9 mouse cellular contexts compared by ENCODE assay signal in the genomic region with DNA sequence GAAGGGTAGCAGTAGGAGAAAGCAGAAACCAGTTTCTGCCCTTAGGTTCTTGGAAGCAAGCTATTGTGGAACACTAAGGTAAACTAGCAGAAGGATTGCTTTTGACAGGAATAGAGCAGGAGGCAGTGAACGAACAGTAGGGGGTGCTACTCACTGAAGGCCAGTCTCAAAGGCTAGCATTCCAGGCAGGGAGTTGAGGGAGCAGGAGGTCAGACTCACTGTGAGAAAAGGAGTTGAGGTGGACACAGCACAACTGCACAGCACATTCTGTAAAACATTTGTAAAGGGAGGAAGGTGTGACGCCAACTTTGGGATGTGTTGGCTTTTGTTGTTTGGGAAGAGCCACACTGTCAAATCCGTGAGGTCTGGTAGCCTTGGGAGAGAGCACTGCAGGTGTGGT. TPM values are rescaled to one million over a fixed set of nuclear protein-coding genes. Genes with fewer than 3 reads are reported as not detected.
DNase-seq lines count a peak whose midpoint lies in the region; ATAC-seq lines count a peak whose summit lies in the region.
"Had no signal": no experiment of that assay in that cellular context is flagged by ENCODE, and none has a peak within 500 bp of the region (broad histone marks: within the 10 kb centered on the region; RNA-seq: fewer than 3 reads in every experiment).

No protein-coding gene starts in this region.

- peak overlapping the region; percentile 40; the same call in 1 of the 2 replicates for H3K9ac ChIP-seq in heart, embryonic 16.5 days (ENCODE audit: low read length)

- 40% methylated on average over 3 of the region's 3 CpGs for WGBS in heart, embryonic 16.5 days

- peak overlapping the region; percentile 50 for H3K4me2 ChIP-seq in heart, embryonic 16.5 days (ENCODE audit: low read depth, low read length)

- DNase-seq in ovary, adult 18-20 months (ENCODE audit: low spot score) = peak; percentile 32
- no peak for DNase-seq in ovary, postnatal 10 days (ENCODE audit: low spot score)
- DNase-seq in adrenal gland, adult (ENCODE audit: inconsistent age in 2 of 2, low spot score in 1 of 2) = peak; percentile 68 to 92
- peak; percentile 84 for DNase-seq in embryo, embryonic 10 days (ENCODE audit: low spot score)
- DNase-seq in layer of hippocampus, postnatal 10 days (ENCODE audit: low spot score in 2 of 2) = peak; percentile 36 to 49
- peak; percentile 47 for DNase-seq in ovary, postnatal 14 days (ENCODE audit: low spot score)

- no peaks in the 10 kb centered on the region for H3K27me3 ChIP-seq in heart, embryonic 16.5 days (ENCODE audit: control insufficient read depth, insufficient read depth, low read length)

- ATAC-seq in heart, embryonic 16.5 days (replicated peaks; ENCODE audit: extremely low read depth, insufficient read depth, low FRiP score) = no peak
- ATAC-seq in monocyte, adult 5-6 weeks (replicated peaks; ENCODE audit: insufficient number of reproducible peaks, low FRiP score, low TSS enrichment, poor library complexity, severe bottlenecking) = no peak

- peak overlapping the region; percentile 29 for H3K4me3 ChIP-seq in heart, embryonic 16.5 days (ENCODE audit: low read length)
- H3K4me3 ChIP-seq: myocyte had no signal

- no peaks in the 10 kb centered on the region for H3K36me3 ChIP-seq in heart, embryonic 16.5 days (ENCODE audit: control insufficient read depth, insufficient read depth)

- peak overlapping the region; percentile 56; the same call in 1 of the 2 replicates for H3K27ac ChIP-seq in heart, embryonic 16.5 days (ENCODE audit: low read length)

- H3K4me1 ChIP-seq in heart, embryonic 16.5 days (ENCODE audit: control insufficient read depth, insufficient read depth, low read length) = peaks cover 23% of the 10 kb centered on the region

- H3K9me3 ChIP-seq in heart, embryonic 16.5 days (replicated peaks; ENCODE audit: control insufficient read depth, low read length) = no peaks in the 10 kb centered on the region

RNA-seq across cellular contexts. Expression of a gene that starts 3.0 kb away (rescaled TPM):
- 59.1 and 61.7 TPM in 2 replicates for polyA plus RNA-seq in heart, embryonic 16.5 days (2015; fragmentation: Nextera tagmentation; extraction: Ambion mirVana)
- total RNA-seq in layer of hippocampus, postnatal 10 days (2021) = 100 to 1,000 TPM; 128 to 130 TPM
- total RNA-seq in monocyte, adult 5-6 weeks (2017) = 72.7 to 80.3 TPM (median 79.6 TPM) in 3 replicates
